Mouse (Mus musculus) erythroid progenitor cell, adult 5-6 weeks (primary cell): Measurements from ENCODE around the gene Vegfb. TPM values are rescaled to one million over a fixed set of nuclear protein-coding genes. Genes with fewer than 3 reads are reported as not detected.
A peak's percentile ranks its signal among the peaks of the same experiment; 100 is the strongest.

ENCODE experiments used
- ATAC-seq: replicated peaks from 2 replicates; pipeline ENCODE4 v1.8.0; 2016; ENCODE audit warnings: moderate number of reproducible peaks, mild to moderate bottlenecking, moderate TSS enrichment, inconsistent platforms; ENCODE audit not compliant: poor library complexity, low FRiP score, severe bottlenecking
- total RNA-seq, 2 experiments: library from RNA; stranded (forward) in 1 of 2; stranded (reverse) in 1 of 2; fragments of 150-400 nt in 1 of 2; fragments of 186-747, 209-891 nt in 1 of 2; gene quantifications; 2 replicates each; pipeline versions ENCODE4 v1.2.3 to v1.2.4; 2015 to 2017; ENCODE audit warnings: low replicate concordance in 2 of 2

Vegfb gene
- total RNA-seq, 2 experiments from 2014 or later, result 0.98 to 22.2 TPM

DNA sequence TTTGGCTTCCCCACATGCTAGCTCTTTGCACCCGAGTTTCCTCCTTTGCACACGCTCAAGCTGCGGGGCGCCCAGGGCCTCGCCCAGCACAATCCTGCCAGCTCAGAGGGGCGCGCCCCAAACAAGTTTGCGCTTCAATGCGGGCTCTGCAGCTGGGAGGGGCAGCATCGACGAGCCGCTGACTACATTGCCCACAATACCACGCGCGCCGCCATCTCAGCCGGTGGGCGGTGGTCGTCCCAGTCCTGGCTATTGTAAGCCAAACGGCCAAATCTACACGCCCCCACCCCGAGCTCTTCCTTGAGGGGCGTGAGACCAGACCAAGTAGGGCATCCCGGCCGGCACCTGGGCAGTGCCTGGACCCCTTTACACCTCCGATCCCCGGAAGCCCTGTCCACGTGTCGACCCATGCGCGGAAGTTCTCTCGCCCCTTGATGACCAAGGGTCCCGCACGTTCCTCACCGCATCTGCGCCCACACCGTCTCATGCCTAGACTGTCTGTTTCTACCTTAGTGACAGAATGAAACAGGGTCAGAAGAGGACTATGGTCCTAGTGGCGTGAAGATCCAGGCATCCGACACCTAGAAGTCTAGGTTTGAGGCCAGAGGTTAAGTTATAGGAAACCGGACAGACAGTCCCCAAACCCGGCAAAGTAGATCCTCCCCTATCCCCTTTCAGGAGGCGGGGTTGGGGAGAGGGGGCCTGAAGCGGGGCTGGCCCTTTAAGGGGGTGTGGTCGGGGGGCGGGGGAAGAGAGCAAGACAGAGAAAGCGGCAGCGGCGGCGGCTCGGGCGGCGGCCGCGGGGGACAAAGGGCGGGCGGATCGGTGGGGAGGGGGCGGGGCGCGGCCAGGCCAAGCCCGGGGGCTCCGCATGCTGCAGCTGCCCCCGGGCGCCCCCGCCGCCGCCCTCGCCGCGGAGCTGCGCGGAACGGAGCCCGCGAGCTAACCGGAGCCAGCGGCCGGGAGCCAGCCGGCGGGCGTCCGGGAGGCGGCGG is 12.9 kb downstream of the Vegfb start, which contains the start of gene Ppp1r14b:
Gene Ppp1r14b (plus strand): TSS at position 758 of the 995 bp plus-strand sequence.
- ATAC-seq, result peak; percentile 69

DNA sequence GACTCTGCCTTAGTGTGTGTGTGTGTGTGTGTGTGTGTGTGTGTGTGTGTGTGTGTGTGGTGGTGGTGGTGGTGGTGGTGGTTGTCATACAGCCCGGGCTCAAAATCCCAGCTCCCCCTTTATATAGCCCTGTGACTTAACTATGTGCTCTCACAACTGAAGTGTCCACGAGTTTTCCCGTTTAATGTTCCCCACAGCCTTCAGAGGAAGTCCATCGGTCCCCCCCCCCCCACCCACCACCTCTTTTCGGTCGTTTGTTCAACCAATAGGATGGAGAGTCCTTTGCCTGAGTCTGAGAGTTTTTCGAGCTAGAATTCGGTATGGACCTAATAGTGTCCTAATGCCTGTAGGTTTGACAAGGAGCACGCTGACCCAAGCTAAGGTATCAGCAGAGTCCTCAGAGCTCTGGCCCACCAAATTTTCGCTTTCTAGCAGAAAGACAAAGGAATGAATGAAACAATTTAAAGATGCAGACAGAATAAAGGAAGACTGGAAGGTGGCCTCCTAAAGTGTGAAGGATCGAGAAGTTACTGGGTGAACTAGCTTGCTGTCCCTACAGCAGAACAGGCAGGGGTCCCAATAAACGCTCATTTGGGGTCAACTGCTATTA is 13.8 kb downstream of the Vegfb start:
- no peak for ATAC-seq

DNA sequence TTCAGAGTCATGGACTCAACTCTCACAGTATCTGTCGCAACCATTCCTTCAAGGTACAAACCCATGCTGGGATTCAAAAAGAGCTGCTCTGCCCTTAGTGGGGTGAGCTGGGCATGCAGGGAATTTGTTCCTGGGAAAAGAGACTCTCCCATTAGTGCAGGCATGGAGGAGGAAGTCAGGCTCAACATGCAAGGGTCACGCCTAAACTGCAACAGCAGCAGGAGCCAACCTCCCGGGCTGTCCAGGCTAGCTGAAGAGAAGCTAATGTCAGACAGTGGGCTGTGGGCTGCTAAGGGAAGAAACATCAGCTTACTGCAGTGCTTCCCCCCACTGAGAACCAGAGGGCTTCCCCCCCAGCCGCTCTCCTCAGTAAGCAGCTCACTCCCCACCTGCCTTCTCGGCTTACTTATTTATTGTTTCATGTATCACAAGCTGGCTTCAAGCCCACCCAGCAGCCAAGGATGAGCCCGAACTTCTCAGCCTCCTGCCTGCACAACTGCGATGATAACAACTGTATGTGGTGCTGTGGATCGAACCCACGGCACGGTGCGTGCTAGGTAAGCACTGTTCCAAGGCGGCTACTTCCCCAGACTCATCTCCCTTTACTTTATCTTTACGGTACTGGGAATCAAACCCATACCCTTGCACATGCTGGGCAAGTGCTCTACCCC is 15.1 kb downstream of the Vegfb start:
- ATAC-seq, result no peak

GRCm38 (mm10) chr19:6971644-6972043 is 15.8 kb downstream of the Vegfb start:
- no peak for ATAC-seq

DNA sequence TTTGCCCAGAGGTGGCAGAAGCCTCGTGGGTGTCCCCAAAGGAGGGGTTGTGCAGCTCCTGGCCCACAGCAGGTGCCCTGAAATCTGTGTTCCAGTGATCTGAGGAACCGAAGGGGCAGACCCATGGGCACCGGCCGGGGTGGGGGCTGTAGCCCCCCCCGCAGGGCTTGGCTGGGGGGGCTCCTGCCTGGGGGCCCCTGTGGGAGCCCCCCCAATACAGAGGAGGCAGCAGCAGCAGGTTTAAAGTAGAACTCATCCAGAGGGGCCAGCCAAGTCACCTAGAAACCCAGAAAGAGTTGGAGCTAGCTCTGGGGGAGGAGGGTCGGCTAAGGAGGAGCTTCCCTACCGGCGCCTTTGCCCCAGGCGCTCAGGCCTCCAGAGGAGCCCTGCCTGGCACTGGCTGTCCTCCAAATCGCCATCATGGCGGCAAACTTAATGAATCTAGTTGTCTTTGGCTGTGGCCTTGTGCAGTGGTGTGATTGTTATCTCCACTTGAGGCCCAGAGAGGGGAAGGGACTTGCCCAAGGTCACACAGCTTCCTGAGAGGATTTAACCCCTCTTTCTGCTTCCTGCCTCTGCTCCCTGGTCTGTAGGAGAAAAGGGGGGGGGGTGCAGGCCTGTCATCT is 16.9 kb downstream of the Vegfb start:
- ATAC-seq, result no peak

GRCm38 (mm10) chr19:6969665-6970381 is 17.6 kb downstream of the Vegfb start:
- peak; percentile 61 for ATAC-seq

- ATAC-seq, result no peak
Measured at GRCm38 (mm10) chr19:6969291-6969664, 18.2 kb downstream of the Vegfb start.

- ATAC-seq, result no peak
Measured at GRCm38 (mm10) chr19:6968491-6969271, 18.8 kb downstream of the Vegfb start.

DNA sequence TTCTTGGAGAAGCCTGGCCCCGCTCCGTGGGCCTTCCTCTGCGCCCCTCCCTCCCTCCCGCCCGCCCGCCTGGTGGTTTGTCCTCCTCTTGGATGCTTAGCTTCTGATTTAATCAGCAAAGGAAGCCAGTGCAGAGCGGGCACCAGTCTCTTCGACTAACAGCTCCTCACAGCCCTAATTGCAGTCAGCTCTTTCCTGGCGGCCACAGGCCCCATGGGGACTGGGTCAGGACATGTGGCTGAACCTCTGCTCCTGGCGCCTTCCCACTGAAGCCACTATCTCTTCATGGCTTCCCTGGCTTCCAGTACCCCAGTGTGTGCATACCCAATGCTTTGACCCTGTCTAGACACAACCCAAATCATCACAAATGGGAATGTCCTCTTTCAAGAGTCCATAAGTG is 31.0 kb downstream of the Vegfb start:
- ATAC-seq, result no peak

DNA sequence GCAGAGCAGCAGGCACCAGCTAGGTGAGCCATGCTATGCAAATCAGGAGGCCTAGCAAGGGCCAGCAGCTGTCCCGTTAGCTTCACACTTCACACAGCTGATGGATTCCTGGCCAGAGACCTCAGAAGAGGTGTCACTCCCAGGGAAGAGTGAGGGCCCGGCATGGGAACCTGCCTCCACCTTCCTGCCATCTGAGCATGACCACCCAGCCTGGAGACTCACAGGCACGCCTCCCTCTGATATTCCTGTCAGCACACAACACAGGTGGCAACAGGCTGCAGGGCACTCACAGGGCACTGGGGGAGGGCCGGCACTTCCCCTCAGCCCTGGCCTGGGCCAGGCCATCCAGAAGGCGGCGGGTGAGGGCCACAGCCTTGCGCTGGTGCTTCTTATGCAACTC is 32.0 kb downstream of the Vegfb start:
- ATAC-seq, result no peak

GRCm38 (mm10) chr19:6954046-6954445 is 33.4 kb downstream of the Vegfb start:
- ATAC-seq, result no peak

GRCm38 (mm10) chr19:6952712-6953037 is 34.8 kb downstream of the Vegfb start:
- no peak for ATAC-seq

GRCm38 (mm10) chr19:6951994-6952711 is 35.3 kb downstream of the Vegfb start:
- peak; percentile 31; the same call in 1 of the 2 replicates for ATAC-seq

- ATAC-seq, result peak; percentile 86
Measured at GRCm38 (mm10) chr19:6951381-6951968, 36.0 kb downstream of the Vegfb start.

DNA sequence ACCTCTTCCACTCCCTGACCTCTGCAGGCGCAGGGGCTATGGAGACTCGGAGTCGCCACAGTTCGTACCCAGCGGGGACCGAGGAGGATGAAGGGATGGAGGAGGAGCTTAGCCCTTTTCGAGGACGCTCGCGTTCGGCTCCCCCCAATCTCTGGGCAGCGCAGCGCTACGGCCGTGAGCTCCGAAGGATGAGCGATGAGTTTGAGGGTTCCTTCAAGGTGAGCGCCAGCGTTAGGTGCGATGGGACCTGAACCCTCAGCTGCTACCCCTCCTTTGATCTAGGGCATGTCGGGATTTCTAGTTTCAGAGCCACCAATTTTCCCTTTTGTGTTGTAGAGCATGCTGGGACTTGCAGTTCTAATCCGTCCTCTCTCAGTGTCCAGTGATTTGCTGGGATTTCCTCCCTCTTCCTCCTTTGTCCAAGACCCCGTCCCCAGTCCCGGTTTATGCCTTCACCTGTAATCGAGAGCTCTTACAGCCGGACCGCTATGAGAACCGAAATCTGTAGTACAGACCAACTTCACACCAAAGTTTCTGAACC is 36.8 kb downstream of the Vegfb start:
- no peak for ATAC-seq

DNA sequence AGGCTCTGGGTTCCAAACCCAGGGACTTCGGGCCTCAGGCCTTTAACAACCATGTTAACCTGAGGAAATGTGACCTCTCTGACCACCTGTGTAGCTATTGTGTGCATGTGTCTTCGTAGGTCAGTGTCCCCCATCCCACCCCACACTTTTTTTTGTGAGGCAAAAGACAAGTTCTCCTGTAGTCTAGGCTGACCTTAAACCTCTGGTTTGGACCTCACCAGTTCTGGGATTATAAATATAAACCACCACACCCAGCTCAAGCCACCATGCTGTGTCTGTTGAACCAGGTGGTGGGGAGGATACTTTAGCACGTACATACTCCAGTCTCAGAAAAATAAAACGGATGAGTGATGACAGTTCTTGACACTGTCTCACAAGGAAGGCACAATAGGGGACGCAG is 37.5 kb downstream of the Vegfb start:
- no peak for ATAC-seq

GRCm38 (mm10) chr19:6949532-6949931 is 37.9 kb downstream of the Vegfb start:
- no peak for ATAC-seq

DNA sequence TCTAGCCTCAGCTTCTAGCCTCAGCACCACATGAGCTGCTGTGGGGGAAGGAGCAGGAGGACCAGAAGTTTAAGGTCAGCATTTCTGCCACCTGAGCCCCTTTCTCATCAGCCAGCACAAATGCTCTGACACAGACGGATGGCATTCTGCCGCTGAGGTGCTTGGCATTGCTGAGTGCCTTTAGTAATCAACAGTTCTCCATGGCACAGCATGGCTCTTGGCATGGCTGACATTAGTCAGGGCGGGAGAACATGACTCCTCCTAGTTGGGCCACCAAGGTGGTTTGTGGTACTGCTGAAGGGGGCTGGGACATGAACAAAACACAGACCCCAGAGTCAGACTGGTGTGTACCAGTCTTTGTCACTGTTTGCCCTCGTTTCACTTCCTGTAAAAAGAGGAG is 39.3 kb downstream of the Vegfb start:
- ATAC-seq, result no peak
